Mouse (Mus musculus): ENCODE results near the gene Ccdc153.

GRCm38 (mm10) chr9:44249181-44250146, 9.0 kb downstream of the Ccdc153 start:
- TF ChIP-seq EP300 (IDR thresholded peaks at IDR 0.05; ENCODE audit: low read depth) (no peak), CTCF (IDR thresholded peaks at IDR 0.05; ENCODE audit: low read depth) (peak; percentile 83)
